Mouse (Mus musculus) liver, embryonic 15.5 days (tissue): Measurements from ENCODE around the gene Toe1. TPM values are rescaled to one million over a fixed set of nuclear protein-coding genes. Genes with fewer than 3 reads are reported as not detected.

ENCODE experiments used
- ATAC-seq: fragments of 200-750 bp; cut with Nextera tagmentation; 2 replicates; pipeline ENCODE4 v1.8.0; 2017; ENCODE audit warnings: moderate number of reproducible peaks, mild to moderate bottlenecking, moderate library complexity; ENCODE audit not compliant: insufficient read depth
- H3K27ac ChIP-seq: fragments of 300-500 bp; sonication (generic); replicated peaks from 2 replicates; pipeline ENCODE4 v1.5.1; 2015; ENCODE audit warnings: mild to moderate bottlenecking, inconsistent platforms
- H3K27me3 ChIP-seq: fragments of 300-500 bp; sonication (generic); 2 replicates; pipeline ENCODE4 v1.6.1; 2015; ENCODE audit warnings: mild to moderate bottlenecking, inconsistent platforms
- H3K36me3 ChIP-seq: fragments of 300-500 bp; sonication (generic); replicated peaks from 2 replicates; pipeline ENCODE4 v1.6.1; 2015; ENCODE audit warnings: moderate library complexity, mild to moderate bottlenecking, inconsistent platforms
- H3K4me1 ChIP-seq: fragments of 300-500 bp; sonication (generic); replicated peaks from 2 replicates; pipeline ENCODE4 v1.6.1; 2015; ENCODE audit warnings: inconsistent platforms
- H3K4me2 ChIP-seq: fragments of 300-500 bp; sonication (generic); 2 replicates; pipeline ENCODE4 v1.6.1; 2015; ENCODE audit warnings: moderate library complexity, mild to moderate bottlenecking, inconsistent platforms
- H3K4me3 ChIP-seq: fragments of 300-500 bp; sonication (generic); replicated peaks from 2 replicates; pipeline ENCODE4 v1.5.1; 2015; ENCODE audit warnings: mild to moderate bottlenecking, inconsistent platforms
- H3K9ac ChIP-seq: fragments of 300-500 bp; sonication (generic); 2 replicates; pipeline ENCODE4 v1.6.1; 2015; ENCODE audit warnings: moderate library complexity, mild to moderate bottlenecking, inconsistent platforms
- H3K9me3 ChIP-seq: fragments of 300-500 bp; sonication (generic); replicated peaks from 2 replicates; pipeline ENCODE4 v1.6.1; 2016; ENCODE audit warnings: inconsistent platforms
- WGBS: fragments of 180-500 bp; shearing (Covaris S2); methylation state at CpG from one replicate; pipeline ENCODE4 v1.1.7; 2015; ENCODE audit warnings: mixed read lengths; ENCODE audit not compliant: insufficient replicate concordance; 5-methylcytosine and 5-hydroxymethylcytosine counted together
- polyA plus RNA-seq: library from polyadenylated mRNA; unstranded; fragments of >200 nt; fragmentation: Nextera tagmentation; extraction: Ambion mirVana; gene quantifications from 2 replicates; pipeline ENCODE4 v1.2.1, GENCODE M21; 2015

Toe1 gene
- polyA plus RNA-seq, 1 experiment from 2014 or later: 14.8 TPM

GRCm38 (mm10) chr4:116761914-116762313, 45.5 kb downstream of the Toe1 start:
- Histone ChIP-seq H3K4me1 (no peaks in the 10 kb centered on the region), H3K27me3 (no peaks in the 10 kb centered on the region), H3K27ac (no peak overlapping the region), H3K4me3 (no peak overlapping the region), H3K36me3 (no peaks in the 10 kb centered on the region), H3K9ac (no peak overlapping the region), H3K4me2 (no peak overlapping the region), H3K9me3 (no peaks in the 10 kb centered on the region)
- WGBS: 54% methylated on average over 2 of the region's 2 CpGs
- no peak for ATAC-seq

GRCm38 (mm10) chr4:116749750-116750149, 57.7 kb downstream of the Toe1 start:
- no peaks in the 10 kb centered on the region; the same call in 1 of the 2 replicates for H3K36me3 ChIP-seq
- H3K4me2 ChIP-seq: no peak overlapping the region
- H3K27ac ChIP-seq: no peak overlapping the region
- H3K4me3 ChIP-seq: no peak overlapping the region
- no peaks in the 10 kb centered on the region for H3K9me3 ChIP-seq
- no peak overlapping the region for H3K9ac ChIP-seq
- H3K27me3 ChIP-seq: no peaks in the 10 kb centered on the region
- ATAC-seq: no peak
- no peaks in the 10 kb centered on the region; the same call in 1 of the 2 replicates for H3K4me1 ChIP-seq
- WGBS: 67% methylated on average over 2 of the region's 2 CpGs

Other genes with a start within 250 kb of the Toe1 start
- 12.6 and 13.4 TPM in 2 replicates for gene Gpbp1l1, start 250.0 kb downstream of the Toe1 start, polyA plus RNA-seq
- gene Ccdc17, start 211.0 kb downstream of the Toe1 start, polyA plus RNA-seq: 1.1 and 2.3 TPM in 2 replicates
- gene Nasp, start 179.7 kb downstream of the Toe1 start, polyA plus RNA-seq: 42.7 and 49.9 TPM in 2 replicates
- 291 and 322 TPM in 2 replicates for gene Akr1a1, start 156.0 kb downstream of the Toe1 start, polyA plus RNA-seq
- 835 and 937 TPM in 2 replicates for gene Prdx1, start 122.1 kb downstream of the Toe1 start, polyA plus RNA-seq
- 8.9 and 9.9 TPM in 2 replicates for gene Mmachc, start 99.2 kb downstream of the Toe1 start, polyA plus RNA-seq
- 10.1 and 10.4 TPM in 2 replicates for gene Ccdc163, start 99.1 kb downstream of the Toe1 start, polyA plus RNA-seq
- 4.7 and 5.3 TPM in 2 replicates for gene Tesk2, start 86.7 kb downstream of the Toe1 start, polyA plus RNA-seq
- gene Mutyh, start 83 bp upstream of the Toe1 start, polyA plus RNA-seq: 3.0 and 3.2 TPM in 2 replicates
- 0.18 and 0.30 TPM in 2 replicates for gene Hpdl, start 14.1 kb upstream of the Toe1 start, polyA plus RNA-seq
- 0.02 and 0.05 TPM in 2 replicates for gene Zswim5, start 69.7 kb upstream of the Toe1 start, polyA plus RNA-seq
- 579 and 584 TPM in 2 replicates for gene Urod, start 186.8 kb upstream of the Toe1 start, polyA plus RNA-seq
- gene Hectd3, start 187.7 kb upstream of the Toe1 start, polyA plus RNA-seq: 8.1 and 8.3 TPM in 2 replicates
- 22.9 and 23.3 TPM in 2 replicates for gene Eif2b3, start 211.8 kb upstream of the Toe1 start, polyA plus RNA-seq